Mouse (Mus musculus) layer of hippocampus, adult 6 months (tissue): ENCODE measurements around the gene Zfp978. TPM values are rescaled to one million over a fixed set of nuclear protein-coding genes. Genes with fewer than 3 reads are reported as not detected.

Experiments used
- long read RNA-seq, 2 experiments: library from polyadenylated mRNA; unstranded; transcript quantifications; one replicate each; pipeline ENCODE4 v2.0.0; 2019 to 2020
- polyA plus RNA-seq: library from polyadenylated mRNA; unstranded; fragments of <200 nt; fragmentation: Nextera tagmentation; gene quantifications from 2 replicates; pipeline ENCODE4 v1.2.3, GENCODE M21; 2021

The Zfp978 gene
- 0.13 TPM in 1 of 2 replicates, not detected in the other for polyA plus RNA-seq
- long read RNA-seq, experiment 1 = 0 reads
- long read RNA-seq, experiment 2 = 0 reads

GRCm38 (mm10) chr4:147361003-147361402 is at the start of gene Zfp978:
TSS of gene Zfp978 (plus strand) at chr4:147361303.

Other genes with a start within 250 kb of the Zfp978 start
- gene Zfp991, start 229.3 kb upstream of the Zfp978 start, polyA plus RNA-seq = 1.6 and 1.9 TPM in 2 replicates
- not detected in 2 replicates for gene Zfp988, start 55.6 kb upstream of the Zfp978 start, polyA plus RNA-seq
- gene Zfp982, start 131.1 kb downstream of the Zfp978 start, polyA plus RNA-seq = 0.95 and 1.2 TPM in 2 replicates
- not detected in 2 replicates for gene Gm16503, start 178.9 kb downstream of the Zfp978 start, polyA plus RNA-seq
- not detected in 2 replicates for gene Zfp985, start 192.0 kb downstream of the Zfp978 start, polyA plus RNA-seq